Mouse (Mus musculus) E14TG2a.4 (cell line): Measurements from ENCODE around the gene Acot7.

Experiments used
- CTCF ChIP-seq: conservative IDR thresholded peaks from 2 replicates; pipeline ENCODE4 v1.5.1; 2014; ENCODE audit warnings: low read length
- NANOG ChIP-seq: IDR thresholded peaks from 2 replicates; pipeline ENCODE4 v1.6.1; 2014; ENCODE audit warnings: borderline replicate concordance, low read length, mixed read lengths
- POU5F1 ChIP-seq: IDR thresholded peaks from 2 replicates; pipeline ENCODE4 v1.6.1; 2014; ENCODE audit warnings: low read length, borderline replicate concordance

DNA sequence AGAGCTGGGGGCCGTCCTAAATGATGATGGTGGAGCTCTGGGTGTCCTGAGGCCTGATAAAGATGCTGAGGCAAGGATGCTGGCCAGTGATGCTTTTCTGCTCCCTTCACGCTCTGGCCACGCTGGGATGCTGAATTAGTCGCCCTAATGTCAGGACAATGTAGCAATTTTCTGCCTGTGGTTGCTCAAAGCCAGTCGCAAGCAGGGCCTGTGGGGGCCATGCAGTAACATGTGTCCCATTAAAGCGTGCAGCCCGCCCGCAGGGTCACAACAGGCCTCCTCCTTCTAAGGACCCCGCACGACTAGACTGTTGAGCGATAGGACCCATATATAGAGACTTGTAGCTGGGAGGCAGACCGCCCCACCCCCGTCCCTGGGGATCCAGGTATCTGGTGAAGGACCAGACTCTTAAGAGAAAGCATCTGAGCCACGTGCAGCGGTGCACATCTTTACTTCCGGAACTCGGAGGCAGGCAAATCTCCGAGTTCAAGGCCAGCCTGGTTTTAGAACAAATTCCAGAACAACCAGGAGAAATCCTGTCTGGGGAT is 110.5 kb downstream of the Acot7 start:
- no peak for TF ChIP-seq CTCF
- TF ChIP-seq NANOG: no peak
- no peak for TF ChIP-seq POU5F1
